Mouse (Mus musculus): Measurements from ENCODE around the gene Kcna10.
A peak's percentile ranks its signal among the peaks of the same experiment; 100 is the strongest.

DNA sequence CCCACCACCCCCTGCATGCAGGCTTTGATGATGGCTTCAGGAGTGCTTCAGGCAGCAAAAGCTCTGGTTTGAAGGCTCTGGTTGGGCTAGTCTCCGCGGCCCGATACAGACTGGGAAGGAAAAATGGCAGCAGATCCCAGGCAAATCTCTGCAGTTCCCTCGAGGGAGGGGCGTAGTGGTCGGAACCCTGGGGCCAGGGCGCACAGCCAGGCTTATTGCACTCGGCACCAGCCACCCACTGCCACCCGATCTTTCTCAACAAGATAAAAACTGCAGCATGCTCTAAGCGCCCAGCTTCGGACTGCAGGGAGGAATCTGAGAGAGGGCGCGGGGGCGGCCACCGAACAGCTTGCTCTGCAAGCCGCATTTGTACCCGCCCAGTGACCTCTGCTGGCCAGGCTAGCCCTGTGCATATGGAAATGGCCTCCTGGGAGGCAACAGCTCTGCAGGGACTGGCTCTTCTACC is 23.0 kb upstream of the Kcna10 start:
- TF ChIP-seq CTCF (IDR thresholded peaks at IDR 0.05; ENCODE audit: borderline replicate concordance, insufficient read depth, low read depth, low read length) = peak; percentile 57; the same call in 1 of the 2 replicates
- no peak for TF ChIP-seq POLR2A (IDR thresholded peaks at IDR 0.05; ENCODE audit: borderline replicate concordance, insufficient read depth, low read length)
